Mouse (Mus musculus): ENCODE results near the gene Ehmt2.
"Not testable (repeated sequence)": the region's sequence is repeated elsewhere in the genome, so short reads cannot be mapped to it uniquely, and the experiment has no call there.

Ehmt2 gene

DNA sequence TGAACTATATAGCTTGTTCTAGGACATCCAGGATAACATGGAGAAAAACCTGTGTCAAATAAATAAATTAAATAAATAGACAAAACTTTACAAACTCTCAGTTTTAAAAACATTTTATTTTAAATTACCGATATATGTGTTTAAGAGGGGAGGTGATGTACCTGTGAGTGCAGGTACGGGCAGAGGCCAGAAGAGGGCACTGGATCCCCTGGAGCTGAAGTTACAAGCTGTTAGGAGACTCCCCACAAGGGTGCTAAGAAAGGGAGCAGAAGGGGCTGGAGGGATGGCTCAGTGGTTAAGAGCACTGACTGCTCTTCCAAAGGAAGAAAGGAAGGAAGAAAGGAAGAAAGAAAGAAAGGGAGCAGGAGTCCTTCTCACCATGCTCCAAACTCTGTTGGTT is 6.9 kb upstream of the Ehmt2 start:
- DNase-seq (ENCODE audit: low spot score), result no peak

DNA sequence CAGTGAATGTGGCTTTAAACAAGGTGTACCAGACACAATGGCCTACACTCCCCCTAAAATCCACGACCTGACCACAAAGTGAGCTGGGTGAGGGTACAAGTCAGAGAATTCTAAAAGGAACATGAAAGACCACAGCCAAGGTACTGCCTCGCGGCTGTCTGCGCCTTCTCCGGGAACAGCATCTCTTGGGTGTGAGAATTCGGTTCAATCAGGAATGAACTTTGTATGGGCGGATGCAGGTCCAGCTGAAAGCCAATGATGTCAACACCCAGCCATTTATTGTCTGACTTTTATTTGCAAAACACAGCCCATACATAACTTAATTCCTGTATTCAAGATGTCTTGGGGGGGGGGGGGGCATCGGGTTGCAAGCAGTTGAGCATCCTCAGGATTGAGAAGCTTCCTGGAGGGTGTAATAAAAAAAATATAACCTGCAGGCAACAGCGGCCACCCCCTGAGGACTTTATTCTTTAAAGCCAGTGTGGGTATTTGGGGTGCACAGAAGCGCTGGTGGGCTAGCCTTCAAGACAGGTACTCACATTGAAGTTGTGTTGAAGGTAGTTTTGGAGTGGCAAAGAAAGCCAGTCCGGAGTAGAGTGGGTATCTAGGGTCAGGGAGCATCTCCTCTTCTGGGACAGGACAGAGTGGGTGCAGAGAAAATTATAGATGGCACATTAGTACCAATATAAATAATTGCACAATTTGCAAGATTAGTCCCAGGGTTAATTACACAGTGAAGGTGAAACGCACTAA is 5.0 kb upstream of the Ehmt2 start:
- DNase-seq (ENCODE audit: low spot score), result no peak

DNA sequence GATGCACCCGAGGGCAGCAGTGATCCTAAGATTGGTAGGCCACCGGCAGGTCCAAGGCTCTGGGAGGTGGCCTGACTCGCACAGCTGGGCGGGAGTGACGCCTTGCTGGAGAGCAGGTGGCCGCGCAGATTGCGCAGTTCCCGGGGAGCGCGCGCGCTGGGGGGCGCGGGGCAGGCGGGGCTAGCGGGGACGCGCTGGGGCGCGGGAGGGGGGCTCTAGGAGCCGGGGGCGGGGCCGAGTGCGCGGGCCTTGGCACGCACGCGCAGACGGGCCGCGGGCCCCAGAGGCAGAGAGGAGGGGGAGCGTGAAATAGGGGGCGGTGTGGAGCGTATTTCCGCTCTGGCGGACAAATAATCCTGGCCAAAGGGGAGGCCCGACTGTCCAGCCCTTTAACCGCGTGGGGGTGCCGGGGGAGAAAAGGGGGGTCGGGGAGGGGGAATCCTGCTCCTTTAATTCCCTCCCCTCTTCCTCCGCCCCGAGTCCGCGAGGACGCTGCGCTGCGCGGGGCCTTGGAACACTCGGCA is 4.1 kb upstream of the Ehmt2 start:
- peak; percentile 94 for DNase-seq (ENCODE audit: low spot score)

DNA sequence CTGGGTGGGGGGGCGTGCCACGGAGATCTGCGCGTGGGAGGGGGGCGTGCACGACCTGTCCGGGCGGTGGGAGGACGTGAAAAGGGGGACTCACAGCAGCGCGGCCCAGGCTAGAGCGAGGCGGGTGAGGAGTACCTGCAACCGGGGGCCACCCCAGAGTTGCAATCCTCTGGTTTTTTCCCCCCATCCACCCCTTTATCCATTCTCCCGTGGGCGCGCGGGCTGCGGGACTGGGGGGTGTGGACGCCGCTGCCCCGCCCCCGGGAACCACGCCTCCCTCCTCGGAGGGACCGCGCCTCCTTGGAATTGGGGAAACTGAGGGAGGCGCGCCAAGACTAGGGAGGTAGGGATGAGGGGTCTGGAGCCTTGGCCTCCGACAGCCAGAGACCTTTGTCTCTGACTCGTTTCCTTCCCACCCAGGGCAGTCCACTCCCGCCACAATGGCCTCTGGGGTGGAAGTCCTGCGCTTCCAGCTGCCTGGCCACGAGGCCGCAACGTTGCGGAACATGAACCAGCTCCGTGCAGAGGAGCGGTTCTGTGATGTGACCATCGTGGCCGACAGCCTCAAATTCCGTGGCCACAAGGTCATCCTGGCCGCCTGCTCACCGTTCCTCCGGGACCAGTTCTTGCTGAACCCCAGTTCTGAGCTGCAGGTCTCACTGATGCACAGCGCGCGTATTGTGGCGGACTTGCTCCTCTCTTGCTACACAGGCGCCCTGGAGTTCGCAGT is 3.3 kb upstream of the Ehmt2 start:
- peak; percentile 20 for DNase-seq (ENCODE audit: low spot score)

DNA sequence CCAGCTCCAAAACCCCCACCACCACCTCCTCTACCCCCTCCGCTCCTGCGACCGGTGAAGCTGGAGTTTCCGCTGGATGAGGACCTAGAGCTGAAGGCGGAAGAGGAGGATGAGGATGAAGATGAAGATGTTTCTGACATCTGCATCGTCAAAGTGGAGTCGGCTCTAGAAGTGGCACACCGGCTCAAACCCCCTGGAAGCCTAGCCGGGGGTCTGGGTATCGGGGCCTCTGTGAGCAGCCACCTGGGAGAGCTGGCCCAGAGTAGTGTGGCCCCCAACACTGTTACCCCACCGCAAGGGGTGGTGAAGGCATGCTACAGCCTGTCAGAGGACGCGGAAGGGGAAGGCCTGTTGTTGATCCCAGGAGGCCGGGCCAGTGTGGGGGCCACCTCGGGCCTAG is 2.5 kb upstream of the Ehmt2 start:
- DNase-seq (ENCODE audit: low spot score), result no peak

DNA sequence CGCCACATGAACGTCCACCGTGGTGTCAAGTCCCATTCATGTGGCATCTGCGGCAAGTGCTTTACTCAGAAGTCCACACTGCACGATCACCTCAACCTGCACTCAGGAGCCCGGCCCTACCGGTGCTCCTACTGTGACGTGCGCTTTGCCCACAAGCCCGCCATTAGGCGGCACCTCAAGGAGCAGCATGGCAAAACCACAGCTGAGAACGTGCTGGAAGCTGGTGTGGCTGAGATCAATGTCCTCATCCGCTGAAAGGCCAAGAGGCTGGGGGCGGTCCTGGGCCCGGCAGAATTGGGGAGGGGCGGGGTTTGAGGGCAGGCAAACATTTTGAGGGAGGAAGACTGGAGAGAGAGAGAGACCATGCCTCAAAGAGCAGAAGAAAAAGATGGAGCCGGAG is 1.9 kb upstream of the Ehmt2 start:
- DNase-seq (ENCODE audit: low spot score), result no peak

DNA sequence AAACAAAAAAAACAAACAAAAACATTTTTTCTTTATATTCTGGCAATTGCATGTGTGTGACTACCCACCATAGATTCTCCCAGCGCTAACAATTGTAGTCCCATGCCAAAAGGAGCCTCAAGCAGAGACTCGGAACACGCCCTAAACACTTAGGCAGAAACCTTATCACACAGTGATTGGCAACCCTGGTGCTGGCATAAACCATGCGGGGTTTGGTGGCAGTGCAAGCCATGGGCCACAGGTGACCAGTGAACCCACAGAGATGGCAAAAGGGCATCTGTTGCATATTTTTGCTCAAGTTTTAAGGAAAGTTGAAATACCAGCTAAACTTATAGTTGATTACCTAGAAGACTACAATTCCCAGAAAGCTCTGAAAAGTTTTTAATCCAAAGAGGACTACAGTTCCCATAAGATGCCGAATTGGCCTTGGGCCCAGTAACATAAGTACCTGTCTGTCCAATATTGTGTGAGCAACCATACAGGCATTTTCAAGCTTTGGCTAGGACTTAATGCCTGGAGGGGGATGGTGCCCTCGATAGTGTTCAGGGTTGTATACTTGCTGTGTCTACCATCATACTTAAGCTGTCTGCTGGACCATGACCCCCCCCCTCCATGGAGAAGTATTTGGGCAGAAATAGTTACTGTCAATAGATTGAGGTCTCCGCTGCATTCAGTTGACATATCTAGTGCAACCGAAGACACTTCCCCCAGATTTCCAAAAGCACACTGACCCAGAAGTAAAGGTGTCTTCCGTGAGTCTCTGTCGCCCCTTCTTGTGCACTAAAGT is 703 bp upstream of the Ehmt2 start:
- peak; percentile 46 for DNase-seq (ENCODE audit: low spot score)

DNA sequence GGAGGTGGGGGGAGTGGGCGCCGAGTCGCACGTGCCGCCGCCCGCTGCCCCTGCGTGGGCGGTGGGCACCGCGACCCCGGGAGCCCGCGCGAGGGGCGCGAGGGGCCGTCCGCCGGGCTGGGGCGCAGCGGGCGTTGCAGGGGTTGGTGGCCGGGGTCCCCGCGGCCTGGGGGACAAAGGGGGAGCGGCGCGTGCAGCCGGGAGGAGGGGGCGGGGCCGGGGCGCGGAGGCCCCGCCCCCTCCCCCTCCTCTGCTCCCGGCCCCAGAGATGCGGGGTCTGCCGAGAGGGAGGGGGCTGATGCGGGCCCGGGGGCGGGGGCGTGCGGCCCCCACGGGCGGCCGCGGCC is 410 bp downstream of the Ehmt2 start:
- no peak for DNase-seq (ENCODE audit: low spot score)

DNA sequence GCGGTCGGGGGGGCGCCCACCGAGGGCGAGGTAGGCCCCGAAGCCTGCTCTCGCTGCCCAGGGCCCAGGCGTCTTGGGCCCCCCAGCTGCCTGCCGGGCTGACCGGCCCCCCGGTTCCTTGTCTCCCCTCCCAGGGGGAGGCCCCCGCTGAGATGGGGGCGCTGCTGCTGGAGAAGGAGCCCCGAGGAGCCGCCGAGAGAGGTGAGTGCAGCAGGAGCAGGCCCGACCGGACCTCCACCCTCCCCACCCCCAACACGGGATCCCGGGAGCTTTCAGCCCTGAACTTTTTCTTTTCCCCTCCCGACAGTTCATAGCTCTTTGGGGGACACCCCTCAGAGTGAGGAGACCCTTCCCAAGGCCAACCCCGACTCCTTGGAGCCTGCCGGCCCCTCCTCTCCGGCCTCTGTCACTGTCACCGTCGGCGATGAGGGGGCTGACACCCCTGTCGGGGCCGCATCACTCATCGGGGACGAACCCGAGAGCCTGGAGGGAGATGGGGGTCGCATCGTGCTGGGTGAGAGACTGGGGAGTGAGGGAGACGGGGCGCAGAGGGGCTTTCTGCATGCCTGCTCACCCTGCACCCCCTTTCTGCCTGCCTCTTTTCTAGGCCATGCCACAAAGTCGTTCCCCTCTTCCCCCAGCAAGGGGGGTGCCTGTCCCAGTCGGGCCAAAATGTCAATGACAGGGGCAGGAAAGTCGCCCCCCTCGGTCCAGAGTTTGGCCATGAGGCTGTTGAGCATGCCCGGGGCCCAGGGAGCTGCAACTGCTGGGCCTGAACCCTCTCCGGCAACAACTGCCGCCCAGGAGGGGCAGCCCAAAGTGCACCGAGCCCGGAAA is 1.0 kb downstream of the Ehmt2 start:
- DNase-seq (ENCODE audit: low spot score), result peak; percentile 28

DNA sequence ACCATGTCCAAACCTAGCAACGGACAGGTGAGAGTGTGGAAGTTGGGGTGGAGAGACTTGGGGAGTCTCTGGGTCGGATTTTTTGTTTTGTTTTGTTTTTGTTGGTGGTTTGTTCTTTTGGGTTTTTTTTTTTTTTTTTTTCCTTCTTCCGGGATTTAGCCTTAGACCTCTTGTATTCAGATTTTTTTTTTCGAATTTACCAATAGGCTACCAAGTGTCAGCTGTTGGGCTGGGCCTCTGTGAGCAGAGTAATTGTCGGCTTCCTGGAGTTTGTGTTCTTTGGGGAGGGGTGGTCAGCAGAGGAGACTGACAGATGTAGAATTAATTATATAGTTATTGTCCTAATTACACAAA is 1.6 kb downstream of the Ehmt2 start:
- no peak for DNase-seq (ENCODE audit: low spot score)

DNA sequence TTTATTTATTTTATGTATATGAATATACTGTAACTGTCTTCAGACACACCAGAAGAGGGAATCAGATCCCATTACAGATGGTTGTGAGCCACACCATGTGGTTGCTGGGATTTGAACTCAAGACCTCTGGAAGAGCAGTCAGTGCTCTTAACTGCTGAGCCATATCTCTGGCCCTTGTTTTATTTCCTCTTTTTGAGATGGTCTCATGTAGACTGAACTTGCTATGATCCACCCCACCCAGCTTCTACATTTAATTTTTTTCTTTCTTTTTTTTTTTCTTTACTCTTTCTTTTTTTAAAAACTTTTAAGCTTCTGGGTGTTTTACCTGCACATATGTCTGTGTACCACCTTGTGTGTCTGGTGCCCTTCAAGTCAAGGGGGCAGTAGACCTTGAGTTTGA is 2.6 kb downstream of the Ehmt2 start:
- not testable (repeated sequence) for DNase-seq (ENCODE audit: low spot score)

DNA sequence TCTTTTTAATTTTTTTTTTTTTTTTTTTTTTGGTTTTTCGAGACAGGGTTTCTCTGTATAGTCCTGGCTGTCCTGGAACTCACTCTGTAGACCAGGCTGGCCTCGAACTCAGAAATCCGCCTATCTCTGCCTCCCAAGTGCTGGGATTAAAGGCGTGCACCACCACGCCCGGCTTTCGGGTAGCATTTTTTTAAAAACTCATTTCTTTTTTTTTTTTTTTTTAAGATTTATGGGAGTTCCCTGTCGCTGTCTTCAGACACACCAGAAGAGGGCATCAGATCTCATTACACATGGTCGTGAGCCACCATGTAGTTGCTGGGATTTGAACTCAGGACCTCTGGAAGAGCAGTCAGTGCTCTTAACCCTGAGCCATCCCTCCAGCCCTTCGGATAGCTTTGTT is 3.7 kb downstream of the Ehmt2 start:
- not testable (repeated sequence) for DNase-seq (ENCODE audit: low spot score)

DNA sequence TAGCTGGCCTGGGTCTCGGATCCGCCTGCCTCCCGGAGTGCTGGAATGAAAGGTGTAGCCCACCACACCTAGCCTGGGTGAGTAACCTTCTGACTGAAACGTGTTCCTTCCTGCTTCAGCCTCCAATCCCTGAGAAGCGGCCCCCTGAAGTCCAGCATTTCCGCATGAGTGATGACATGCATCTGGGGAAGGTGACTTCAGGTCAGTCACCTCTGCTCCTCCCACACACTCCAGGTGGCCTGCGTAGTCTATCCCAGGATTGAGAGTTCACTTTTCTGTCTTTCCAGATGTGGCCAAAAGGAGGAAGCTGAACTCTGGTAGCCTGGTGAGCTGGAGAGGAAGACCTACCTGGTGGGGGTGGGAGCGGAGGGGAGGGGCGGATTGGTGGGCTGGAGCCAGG is 4.6 kb downstream of the Ehmt2 start:
- no peak for DNase-seq (ENCODE audit: low spot score)

DNA sequence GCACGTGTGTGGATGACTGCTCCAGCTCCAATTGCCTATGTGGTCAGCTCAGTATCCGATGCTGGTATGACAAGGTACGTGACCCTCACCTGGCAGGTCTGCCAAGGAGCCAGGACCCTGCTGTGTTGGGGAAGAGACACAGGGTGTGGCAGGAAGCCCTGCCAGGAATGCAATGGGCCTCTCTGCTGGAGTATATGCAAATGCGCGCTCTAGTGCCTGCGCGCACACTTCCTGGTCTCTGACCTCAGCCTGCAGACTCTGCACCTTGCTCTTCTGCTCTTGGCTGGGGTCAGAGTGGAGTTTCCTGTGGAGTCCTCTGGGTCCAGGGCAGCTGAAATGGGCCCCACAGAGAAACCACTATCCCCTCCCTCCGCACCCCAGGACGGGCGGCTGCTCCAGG is 12.7 kb downstream of the Ehmt2 start:
- no peak for DNase-seq (ENCODE audit: low spot score)

DNA sequence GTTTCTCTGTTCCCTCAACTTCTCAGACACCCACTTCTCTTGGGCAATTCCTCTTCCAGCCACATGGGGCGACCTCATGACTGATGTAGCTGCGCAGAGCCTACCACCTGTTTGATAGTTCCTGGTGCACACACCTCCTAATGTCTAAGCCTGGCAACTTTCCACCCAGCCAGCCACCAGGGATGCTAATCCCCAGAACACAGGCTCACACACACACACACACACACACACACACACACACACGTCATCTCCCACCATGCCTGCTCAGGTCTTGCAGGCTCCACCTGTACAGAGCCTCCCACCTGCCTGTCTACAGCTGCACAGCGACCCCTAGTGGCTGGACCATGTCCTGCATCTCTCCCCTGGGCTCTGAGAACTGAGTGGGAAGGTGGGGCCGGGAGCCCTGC is 13.7 kb downstream of the Ehmt2 start:
- peak; percentile 81 for DNase-seq (ENCODE audit: low spot score)

DNA sequence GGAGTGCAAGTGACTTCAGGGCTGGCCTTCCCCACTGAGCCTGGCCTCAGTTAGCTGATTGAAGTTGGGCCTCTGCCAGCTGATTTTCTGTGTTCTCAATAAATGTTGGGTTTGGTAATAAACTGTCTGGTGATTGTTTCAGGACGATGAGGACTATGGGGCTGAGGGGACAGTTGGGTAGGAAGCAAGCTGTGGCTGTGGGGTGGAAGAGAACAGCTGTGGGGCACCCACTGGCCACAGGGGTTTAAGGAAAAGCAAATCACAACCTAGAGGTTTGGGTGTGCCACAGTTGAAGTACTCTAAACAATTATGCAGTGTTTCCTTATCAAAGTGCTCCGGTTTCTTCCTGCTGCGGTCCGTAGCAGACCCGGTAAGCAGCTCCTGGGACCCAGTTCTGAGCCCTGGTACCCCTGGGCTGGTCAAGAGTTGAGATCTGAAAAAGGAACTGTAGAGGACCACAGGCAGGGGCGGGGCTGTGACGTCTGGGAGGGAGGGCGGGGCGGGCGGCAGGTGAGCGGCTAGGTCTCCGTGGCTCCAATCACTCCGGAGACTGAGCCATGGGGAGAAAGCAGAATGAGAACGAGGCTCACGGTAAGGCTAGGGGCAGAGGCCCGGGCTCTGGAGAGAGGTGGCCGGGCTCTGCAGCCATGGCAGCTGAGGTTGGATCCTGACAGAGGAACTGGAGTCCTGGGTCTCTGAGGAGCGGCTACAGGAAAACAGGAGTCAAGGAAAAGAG is 15.8 kb downstream of the Ehmt2 start, which contains the start of gene Slc44a4:
Slc44a4 (plus strand) TSS at position 537 of the 736 bp plus-strand sequence.
- DNase-seq (ENCODE audit: low spot score), result no peak

DNA sequence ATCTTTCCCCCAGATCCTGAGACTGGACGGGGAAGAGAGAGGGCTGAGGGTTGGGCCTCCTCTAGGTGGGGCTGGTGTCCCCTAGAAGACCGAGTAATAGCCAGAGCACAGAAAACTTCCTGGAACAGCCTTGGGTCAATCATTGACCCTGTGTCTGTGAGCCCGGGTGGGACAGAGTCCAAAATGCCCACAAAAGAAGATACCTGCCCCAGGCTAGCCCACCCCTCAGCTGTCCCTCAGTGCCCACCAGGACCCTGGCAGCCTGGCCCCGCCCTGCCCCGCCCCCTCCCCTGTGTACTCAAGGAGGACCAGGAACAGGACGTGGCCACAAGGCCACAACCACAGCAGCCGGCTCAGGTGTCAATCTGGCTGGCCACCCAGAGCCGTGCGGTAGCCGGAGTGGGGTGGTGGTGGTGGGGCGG is 17.2 kb downstream of the Ehmt2 start:
- no peak for DNase-seq (ENCODE audit: low spot score)

DNA sequence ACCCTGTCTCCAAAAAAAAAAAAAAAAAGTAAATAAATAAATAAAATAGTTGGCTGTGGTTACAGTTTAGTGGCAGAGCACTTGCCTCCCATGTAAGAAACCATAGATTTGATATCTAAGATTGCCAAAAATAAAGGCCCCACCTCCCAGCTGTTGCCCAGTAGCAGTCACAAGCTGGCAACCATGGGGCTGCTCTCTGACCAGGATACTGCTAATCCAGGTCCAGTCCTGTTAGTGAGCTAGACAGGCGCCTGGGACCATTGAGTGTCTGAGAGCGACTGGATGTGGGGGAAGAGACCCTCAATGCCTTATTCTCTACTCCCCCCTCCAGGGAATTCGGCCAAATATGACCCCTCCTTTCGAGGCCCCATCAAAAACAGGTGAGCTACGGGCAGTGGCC is 18.0 kb downstream of the Ehmt2 start:
- DNase-seq (ENCODE audit: low spot score), result no peak

DNA sequence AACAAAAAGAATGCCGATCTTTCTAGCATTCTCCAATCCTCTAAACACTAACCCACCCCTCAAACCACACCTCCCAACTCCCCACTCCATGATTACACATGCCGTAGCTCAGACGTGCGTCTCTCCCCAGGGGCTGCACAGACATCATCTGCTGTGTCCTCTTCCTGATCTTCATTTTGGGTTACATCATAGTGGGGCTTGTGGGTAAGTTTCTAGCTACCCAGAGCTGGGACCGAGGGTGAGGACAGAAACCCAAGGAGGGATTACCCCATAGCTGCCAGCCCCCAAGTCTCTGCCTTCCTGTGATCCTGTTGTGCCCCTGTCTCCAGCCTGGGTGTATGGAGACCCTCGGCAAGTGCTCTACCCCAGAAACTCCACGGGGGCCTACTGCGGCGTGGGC is 18.9 kb downstream of the Ehmt2 start:
- no peak for DNase-seq (ENCODE audit: low spot score)

DNA sequence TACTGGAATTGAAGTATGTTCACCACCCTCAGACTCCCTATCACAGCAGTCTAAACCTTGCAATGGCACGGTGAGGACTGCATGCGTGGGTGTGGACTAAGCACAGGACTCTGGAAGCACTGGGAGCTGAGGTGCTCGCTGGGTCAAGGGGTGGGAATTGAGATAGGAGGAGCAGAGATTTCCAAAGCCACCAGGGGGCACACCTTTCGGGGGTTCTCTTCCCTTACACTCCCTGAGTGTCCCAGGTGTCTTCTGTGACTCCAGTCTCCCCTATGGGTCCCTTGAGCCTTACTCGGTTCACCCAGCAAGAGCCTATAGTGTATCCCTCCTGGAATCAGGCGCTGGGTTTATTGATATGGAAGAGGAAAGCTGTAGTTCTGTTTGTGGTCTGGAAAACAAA is 24.7 kb downstream of the Ehmt2 start:
- no peak for DNase-seq (ENCODE audit: low spot score)

DNA sequence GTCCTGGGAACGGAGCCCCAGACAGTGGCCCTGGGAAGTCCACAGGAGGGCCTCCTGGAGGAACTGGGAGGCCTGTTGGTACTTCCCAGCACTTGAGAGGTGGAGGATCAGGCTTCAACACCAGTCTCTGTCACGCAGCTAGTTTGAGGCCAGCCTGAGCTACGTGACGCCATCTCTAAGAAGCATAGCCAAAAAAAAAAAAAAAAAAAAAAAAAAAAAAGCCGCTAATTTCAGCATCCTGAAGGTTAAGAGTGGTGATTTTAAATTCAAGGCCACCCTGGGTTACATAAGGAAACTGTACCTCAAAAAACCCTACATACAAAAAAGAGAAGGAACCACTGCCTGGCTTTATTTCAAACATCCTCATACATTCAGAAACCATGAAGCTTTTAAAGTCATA is 26.0 kb downstream of the Ehmt2 start:
- no peak for DNase-seq (ENCODE audit: low spot score)

Measured in lung, postnatal 25 days (tissue).